Mouse (Mus musculus) thymus, postnatal 4 days (tissue): Measurements from ENCODE around the gene Ppp1r15a.
A peak's percentile ranks its signal among the peaks of the same experiment; 100 is the strongest.
"Not testable (repeated sequence)": the region's sequence is repeated elsewhere in the genome, so short reads cannot be mapped to it uniquely, and the experiment has no call there.

Experiments used
- DNase-seq: peaks from one replicate; pipeline ENCODE4 v3.0.0; 2021

Ppp1r15a gene

DNA sequence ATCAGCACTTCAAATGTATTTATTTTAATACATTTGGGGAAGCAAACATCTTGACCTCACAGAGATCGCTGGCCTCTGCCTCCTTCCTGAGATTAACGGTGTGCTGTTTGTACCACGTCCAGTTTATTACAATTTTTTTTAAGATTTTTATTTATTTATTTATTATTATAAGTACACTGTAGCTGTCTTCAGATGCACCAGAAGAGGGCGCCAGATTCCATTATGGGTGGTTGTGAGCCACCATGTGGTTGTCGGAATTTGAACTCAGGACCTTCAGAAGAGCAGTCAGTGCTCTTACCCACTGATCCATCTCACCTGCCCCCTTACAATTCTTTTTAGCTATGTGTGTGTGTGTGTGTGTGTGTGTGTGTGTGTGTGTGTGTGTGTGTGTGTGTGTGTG, 9.2 kb downstream of the Ppp1r15a start:
- DNase-seq = not testable (repeated sequence)

GRCm38 (mm10) chr7:45515436-45515835, 10.6 kb downstream of the Ppp1r15a start:
- peak; percentile 43 for DNase-seq

DNA sequence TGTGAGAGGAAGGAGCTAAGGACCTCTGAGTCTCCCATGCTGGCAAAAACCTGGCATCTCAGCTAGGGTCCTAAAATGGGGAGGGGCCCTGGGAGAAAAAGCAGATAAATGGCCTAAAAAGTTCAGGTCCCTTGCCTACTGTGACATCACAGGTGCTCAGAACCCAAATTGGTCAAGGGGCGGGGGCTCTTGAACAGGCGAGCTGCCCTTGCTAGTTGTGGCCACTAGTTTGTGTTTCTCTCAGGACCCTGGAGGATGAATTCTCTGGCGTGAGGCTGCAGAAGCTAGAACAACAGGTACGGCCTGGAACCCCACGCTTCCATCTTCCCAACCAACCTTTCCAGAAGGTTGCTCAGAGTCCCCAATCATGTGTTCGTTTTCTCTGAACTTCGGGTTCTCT, 11.7 kb downstream of the Ppp1r15a start:
- DNase-seq = no peak

DNA sequence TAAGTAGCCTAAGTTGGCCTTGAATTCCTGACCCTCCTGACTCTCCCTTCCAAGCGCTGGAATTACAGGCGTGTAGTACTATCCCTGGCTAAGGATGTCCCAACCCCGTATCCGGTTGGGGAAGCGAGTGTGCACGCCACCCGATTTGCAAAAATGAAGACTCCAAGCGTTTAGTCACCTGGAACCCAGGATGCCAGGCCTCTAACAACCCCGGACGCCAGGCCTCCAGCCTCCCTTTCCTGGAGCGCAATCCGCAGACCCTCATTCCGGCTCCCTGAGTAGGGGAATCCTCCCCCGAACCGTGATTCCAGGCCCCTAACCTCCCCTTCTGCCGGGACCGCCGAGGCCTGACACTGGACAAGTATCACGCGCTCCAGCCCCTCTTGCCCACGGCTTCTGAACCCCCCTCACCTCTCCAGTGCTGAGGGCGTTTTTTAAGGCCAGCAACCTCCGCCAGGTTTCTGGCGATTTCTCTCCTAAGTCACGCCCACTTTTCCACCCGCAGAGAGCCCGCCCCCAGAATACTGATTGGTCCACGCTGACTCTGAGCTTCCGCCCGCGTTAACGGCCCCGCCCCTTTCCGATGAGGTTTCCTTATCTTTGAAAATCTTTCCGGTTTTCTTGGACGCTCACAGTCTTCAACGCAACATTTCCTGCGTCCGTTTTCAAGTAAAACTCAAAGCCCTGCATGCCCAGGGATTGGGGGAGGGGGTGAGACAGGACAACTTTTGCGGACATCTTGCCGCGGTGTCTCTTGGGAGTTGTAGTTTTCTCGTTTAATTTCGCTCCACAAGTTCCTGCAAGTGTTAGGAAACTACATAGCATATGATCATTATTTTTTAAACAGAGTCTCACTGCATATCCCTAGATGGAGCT, 15.9 kb downstream of the Ppp1r15a start, which contains the start of gene Nucb1:
Nucb1 (minus strand) TSS at position 495 of the 876 bp plus-strand sequence.
- peak; percentile 94 for DNase-seq

DNA sequence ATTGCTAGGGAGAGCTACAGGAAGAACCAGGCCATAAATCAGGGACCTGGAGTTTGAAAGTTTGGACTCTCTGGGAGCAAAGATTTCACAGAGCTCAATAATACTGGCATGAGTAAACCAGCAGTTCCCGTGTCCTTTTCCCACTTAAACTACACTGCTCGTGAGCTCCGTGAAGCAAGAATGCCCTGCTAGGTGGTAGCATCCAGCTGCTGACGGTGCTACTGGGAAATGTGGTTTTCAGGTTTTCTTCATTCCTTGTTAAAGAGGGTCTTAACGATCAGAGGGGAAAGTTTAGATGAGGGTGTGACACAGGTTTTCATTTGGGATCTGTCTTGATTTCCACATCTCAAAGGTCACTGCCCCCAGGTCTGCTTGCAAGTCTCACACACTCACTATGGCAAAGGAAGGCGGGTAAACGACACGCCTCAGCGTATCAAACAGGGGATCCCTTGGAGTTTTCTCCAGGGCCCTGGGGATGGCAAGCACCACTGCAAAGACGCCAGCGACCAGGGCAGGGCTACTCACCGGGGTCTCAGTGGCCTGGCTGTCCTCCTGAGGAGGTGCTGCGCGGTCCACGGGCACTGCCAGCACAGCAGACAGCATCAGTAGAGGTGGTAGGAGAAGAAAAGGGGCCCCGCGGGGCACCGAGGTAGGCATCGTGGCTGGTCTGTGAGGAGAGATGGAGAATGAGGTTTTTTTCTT, 16.7 kb downstream of the Ppp1r15a start:
- DNase-seq = peak; percentile 50

DNA sequence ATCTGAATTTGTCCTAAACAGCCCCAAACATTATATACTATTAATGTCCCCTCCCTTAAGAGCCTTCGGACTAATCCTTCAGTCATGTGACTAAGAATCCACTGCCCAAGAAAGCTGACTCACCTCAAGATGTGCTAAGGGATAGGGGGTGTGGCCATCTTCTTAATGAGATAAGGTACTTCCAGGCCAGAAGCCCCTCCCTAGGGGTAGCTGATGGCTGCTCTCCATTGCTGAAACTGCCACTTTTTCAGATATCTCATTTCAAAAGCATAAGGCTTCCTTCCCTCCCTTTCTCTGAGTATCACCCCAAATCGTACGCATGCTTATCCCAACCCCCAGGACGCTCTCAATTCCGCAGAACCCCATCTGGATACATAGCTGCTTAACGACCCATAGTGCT, 17.5 kb downstream of the Ppp1r15a start:
- DNase-seq = no peak

- no peak for DNase-seq
These were observed 18.5 kb downstream of the Ppp1r15a start for GRCm38 (mm10) chr7:45507583-45507982.

DNA sequence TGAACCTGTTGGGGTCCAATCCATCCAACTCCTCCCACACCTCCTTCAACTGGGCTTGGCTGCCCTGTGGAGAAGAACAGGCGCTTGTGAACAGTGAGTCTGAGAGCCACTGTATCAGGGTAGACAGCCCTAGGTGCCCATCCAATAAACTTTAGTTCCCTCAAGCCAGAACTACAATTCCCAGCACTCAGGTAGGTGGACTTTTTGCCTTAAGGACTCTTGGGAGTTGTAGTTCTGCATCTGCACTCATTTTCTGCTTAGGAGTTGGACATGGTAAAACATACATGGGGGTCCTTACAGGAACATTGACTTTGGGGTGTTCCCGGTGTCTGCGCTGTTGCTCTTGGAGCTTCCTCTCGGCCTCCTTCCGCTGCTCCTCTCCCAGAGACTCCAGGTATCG, 27.6 kb downstream of the Ppp1r15a start:
- DNase-seq = no peak

- DNase-seq = no peak
These were observed 31.5 kb downstream of the Ppp1r15a start for GRCm38 (mm10) chr7:45494548-45494947.

GRCm38 (mm10) chr7:45492951-45493350, 33.1 kb downstream of the Ppp1r15a start:
- no peak for DNase-seq

DNA sequence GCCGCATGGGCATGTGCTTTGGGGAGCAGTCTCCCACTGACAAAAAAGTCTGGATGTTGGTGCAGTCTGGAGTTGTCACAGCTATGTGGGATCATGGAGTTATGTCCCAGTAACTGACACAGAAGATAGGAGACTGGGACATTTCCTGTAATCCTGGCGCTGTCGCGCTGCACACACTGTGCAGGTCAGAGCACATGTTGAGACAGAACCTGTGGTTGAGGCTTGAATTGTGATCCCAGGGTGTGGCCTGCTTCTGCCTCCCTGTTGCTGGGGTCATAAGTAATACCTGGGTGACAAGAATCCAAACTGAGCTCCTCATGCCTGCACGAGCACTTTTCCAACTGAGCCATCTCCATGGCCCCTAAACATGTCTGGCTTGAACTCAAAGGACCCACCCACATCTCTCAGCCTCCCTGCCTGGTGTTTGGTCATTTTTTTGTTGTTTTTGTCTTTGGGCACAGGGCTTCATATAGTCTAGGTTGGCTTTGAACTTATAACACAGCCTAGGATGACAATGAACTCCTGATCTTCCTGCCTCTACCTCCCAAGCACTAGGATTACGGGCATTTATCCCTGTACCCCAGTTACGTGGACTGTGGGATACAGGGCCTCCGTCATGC, 33.7 kb downstream of the Ppp1r15a start:
- no peak for DNase-seq

- DNase-seq = no peak
These were observed 34.8 kb downstream of the Ppp1r15a start for GRCm38 (mm10) chr7:45491264-45491663.

GRCm38 (mm10) chr7:45490822-45491221, 35.2 kb downstream of the Ppp1r15a start:
- DNase-seq = no peak

DNA sequence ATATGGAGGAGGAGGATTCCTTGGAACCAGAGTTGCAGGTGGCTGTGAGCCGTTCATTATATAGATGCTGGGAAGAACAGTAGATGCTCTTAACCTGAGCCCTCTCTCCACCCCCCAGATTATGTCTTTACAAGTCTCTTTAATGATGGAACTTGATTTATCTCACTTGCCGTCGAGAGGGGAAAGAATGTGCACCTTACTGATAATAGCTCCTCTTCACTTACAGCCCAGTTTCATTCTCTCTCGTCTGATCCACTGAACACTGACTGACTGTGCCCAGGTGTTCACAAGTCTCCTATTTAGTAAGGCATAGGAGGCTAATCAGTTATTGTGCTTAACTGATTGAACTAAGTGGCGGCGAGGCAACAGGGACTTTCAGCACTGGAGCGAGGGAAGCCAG, 36.5 kb downstream of the Ppp1r15a start:
- no peak for DNase-seq

- DNase-seq = peak; percentile 60
These were observed 37.5 kb downstream of the Ppp1r15a start, which contains the start of gene Dhdh for GRCm38 (mm10) chr7:45488293-45489204. Gene Dhdh (minus strand): TSS chr7:45488805.

GRCm38 (mm10) chr7:45487861-45488292, 38.2 kb downstream of the Ppp1r15a start:
- no peak for DNase-seq

DNA sequence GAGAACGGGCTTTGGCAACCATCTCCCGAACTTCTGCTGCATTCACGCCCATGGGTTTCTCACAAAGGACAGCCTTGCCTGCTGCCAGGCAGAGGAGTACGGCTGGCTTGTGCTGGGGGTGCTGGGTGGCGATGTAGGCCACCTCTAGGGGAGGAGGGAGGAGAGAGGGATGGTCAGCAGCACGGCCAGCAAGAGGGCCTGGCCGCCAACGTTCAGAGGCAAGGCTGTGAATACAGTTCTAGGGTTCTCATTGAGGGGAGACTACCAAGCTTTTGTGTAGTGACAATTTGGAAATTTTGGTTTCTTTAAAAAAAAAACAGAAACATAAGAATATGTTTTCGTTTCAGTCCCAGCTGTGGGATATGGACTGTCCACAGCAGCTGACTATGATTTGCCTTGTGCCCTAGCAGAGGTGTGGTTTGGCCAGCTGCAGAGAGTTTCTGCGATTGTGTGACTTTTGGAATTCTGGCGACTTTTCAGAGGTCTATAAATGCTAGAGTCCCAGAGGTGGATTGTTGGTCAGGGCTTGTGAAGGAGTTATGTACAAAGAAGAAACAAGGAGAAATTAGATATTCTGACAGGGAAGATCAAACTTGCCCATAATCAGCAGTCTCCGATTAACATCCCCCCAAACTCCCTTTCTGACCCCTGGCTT, 39.2 kb downstream of the Ppp1r15a start, which contains the start of gene Gm45808:
Gm45808 (minus strand) TSS at position 51 of the 655 bp plus-strand sequence.
- DNase-seq = no peak

DNA sequence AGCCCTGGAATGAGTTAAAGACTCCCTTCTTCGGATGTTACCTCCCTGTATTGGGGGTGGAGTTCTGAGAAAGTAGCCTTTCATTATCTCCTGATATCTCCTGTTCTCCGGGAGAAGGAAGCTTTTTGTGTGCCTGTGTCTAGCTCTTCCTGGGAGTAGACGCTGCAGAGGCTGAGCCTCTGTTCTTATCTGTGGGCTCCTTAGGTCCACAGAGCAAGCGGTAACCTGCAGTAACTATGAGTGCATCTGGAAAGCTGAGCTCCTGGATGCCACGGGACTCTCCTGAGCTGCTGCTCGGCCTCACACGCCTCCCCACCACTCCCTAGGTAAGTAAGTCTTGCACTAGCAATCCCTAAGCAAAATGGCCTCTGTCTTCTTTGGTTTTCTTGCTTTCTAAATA, 39.9 kb downstream of the Ppp1r15a start:
- DNase-seq = no peak

DNA sequence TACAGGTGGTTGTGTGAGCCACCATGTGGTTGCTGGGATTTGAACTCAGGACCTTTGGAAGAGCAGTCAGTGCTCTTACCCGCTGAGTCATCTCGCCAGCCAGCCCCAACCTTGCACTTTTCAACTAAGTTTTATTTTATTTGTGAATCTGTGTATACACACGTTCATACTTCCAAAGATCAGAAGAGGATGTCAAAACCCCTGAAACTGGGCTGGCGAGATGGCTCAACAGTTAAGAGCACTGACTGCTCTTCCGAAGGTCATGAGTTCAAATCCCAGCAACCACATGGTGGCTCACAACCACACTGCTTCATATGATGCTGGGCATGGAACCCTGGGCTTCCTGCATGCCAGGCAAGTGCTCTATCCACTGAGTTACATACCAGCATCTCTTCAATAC, 41.1 kb downstream of the Ppp1r15a start:
- not testable (repeated sequence) for DNase-seq

- no peak for DNase-seq
These were observed 43.9 kb downstream of the Ppp1r15a start for GRCm38 (mm10) chr7:45482166-45482565.

DNA sequence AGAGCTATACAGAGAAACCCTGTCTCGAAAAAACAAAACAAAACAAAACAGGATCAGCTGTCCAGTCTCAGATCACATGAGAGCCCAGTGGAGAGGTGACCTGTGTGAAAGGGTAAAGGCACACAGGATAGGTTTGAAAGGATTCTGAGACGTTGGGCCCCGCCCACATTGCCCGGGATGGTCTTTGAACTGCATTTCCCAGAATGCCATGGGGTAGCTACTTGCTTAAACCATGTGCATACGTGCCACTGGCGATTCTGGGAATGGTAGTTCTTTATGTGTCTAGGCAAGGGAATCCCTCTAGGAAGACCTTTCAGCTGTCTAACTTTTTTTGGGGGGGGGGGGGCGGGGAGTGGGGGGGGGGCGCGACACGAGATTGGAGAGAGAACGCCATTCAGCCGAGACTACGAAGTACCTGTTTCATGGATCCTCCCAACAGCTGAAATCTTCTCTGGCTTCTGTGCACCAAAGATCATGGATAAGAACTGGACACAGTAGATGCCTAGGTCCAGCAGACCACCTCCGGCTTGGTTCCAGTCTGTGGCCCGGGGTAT, 44.6 kb downstream of the Ppp1r15a start, which contains the start of gene Tulp2:
Tulp2 (plus strand) TSS at position 504 of the 554 bp plus-strand sequence.
- peak; percentile 82 for DNase-seq
